Mouse (Mus musculus) CD8-positive naive resting alpha-beta T cell, adult 2 months (primary cell): Measurements from ENCODE around the gene Ctns.

ENCODE experiments used
- DNase-seq, 2 experiments: peaks; one replicate each; pipeline ENCODE4 v3.0.0; 2022; ENCODE audit warnings: low read depth in 2 of 2, low spot score in 2 of 2

Gene Ctns

DNA sequence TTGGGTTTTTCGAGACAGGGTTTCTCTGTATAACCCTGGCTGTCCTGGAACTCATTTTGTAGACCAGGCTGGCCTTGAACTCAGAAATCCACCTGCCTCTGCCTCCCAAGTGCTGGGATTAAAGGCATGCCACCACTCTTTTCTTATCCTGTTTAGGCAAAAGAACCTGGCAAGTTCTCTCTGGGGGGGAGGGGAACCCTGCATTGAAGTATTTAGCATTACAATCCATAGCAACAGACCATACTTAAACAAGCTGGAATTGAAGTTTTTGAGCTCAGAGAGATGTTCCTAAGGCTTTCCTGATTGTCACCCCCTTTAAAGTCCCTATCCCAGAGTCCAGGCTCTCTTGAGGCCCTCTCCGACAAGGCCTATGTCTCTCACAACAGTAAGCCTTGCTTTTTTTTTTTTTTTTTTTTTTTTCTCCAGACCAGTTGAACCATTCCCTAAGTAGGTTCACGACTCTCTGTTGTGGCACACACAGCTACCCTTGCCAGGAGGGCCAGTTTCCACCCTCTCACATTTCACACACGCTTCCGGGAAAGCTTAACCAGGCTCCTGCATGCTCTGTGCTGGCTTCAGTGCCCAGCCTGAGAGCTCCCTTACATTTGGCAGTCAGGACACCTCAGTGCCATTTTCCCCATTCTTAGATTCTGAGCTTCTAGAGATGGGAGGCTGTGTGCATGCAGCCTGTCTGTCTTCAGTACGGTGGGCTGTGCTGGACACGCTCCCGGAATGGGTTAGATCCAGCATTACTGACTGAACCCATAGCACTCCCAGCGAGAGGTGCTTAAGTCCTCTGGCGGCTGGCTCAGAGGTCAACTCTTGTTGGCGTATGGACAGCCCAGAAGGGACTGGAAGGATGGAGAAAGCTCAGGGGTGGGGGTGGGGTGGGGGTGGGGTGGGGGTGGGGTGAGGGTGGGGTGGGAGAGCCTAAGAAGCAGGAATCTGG lies 52.5 kb downstream of the Ctns start:
- no peak for DNase-seq

DNA sequence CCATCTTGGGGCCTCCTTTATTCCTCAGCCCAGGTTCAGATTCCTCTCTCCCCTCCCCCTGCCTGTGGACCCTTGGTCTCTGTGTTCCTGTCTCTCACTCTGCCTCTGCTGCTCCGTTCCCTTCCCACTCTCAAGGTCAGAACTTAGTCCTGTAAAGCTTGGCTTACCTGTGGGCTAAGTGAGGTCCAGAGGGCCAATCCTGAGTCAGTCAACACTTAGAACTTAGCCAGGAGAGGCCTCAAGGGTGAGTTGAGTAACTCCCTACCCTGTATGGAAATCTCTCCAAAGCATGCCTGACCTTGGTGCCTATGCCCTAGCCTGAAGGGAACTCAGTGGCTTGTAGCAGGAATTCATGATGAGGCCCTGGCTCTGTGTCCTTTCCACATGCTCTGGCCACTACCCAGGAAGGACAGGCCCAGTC lies 54.6 kb downstream of the Ctns start:
- DNase-seq = no peak

DNA sequence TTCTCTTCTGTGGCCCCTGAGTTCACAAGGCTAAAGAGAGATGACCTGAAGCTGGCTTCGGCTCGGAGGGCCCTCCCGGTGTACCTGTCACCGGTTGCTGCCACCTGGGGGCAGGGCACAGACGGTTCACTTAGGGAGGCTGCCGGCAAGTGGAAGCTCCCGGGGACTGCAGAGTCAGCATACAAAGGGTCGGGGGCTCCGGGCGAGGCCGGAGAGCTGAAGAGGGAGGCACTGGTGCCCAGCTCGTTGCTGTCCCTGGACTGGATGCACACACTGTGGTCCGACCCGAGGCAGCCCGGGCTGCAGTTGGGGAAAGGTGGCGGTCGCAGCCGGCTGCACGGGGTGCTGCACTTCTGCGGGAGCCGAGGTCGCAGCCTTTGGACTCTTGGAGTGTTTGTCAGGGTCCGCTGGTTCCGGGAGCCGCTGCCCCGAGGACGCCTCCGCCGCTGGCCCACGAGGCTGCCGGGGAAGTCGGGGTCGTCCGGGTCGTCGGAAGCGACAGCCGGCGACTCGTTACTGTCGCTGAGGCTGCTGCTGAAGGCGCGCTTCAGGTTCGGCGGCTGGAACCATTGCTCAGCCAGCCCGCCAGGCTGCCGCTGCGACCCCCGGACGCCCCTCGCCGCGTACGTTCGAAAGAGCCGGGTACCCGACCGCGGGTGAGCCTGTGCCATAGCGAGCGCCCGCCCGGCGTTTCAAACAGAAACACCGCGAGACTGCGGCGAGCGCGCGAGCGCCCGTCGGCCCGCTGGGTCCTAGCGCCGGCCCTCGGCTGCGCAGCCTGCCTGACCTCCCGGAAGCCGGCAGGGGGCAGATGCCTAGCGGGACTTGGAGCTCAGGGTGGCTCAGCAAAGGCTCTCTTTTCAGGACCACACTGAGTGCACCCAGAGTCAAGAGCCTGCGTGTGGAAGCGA lies 61.0 kb downstream of the Ctns start, which contains the start of gene Haspin:
Gene Haspin (minus strand): TSS at position 704 of the 911 bp plus-strand sequence.
- DNase-seq = peak; percentile 86 to 92

DNA sequence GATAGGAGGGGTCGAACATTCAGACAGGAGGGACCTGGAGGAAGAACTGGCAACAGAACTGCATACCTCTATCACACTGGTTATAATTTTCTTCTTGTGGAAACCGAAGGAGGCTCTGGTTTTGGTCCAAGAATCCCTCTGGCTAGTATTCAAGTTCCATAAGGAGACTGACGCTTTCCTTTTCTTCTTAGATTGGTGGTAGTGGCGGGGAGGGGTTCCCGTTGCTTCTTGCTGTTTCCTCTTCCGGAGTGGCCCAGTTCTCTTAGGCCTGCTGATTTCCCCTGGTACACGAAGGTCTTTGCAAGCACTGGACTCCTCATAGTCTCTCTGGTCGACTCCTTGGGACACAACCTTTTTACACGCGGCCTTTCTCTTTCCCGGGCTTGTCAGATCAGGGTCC lies 61.7 kb downstream of the Ctns start:
- no peak for DNase-seq

DNA sequence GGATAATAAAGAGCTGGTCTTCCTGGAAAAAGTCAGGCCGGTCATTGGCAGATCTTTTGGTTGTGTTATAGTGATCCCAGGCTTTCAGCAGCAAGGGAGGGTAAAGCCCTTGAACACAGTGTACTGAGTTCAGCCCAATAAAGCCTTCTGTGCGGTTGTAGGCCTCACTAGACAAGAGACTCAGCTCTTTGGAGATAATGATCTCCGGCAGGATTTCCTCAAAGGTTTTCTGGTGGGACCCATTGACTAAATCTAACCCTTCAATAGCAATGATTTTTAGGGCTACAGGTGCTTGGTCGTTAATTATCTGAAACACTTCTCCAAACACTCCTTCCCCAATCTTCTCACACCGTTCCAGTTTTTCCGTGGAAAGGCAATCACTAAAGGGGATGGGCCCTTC lies 62.3 kb downstream of the Ctns start:
- no peak for DNase-seq

DNA sequence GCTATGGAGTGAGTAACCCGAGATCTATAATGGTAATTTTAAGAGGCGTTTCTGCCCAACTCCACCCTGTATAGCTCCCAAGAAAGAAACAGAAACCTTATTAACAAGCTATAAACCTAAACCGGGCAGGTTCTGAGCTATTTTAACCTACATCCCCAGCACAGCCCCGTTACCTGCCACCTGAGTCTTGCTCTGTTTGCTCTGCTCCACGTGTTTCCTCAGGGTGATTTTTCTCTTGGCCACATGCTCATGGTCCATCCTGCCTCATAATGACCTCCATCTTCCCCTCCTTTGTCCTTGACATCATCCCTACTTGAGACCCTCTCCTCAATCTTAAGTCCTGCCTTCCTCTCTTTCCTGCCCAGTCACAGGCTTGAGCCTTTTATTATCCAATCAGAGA lies 64.6 kb downstream of the Ctns start:
- DNase-seq = no peak
